Mouse (Mus musculus) heart, postnatal 0 days (tissue): Measurements from ENCODE around the gene Lrrc63.

Experiments
- CTCF ChIP-seq: IDR thresholded peaks from 2 replicates; pipeline ENCODE4 v1.5.1; 2016; ENCODE audit warnings: antibody characterized with exemption, control low read depth, low read depth
- EP300 ChIP-seq: IDR thresholded peaks from 2 replicates; pipeline ENCODE4 v1.6.1; 2016; ENCODE audit warnings: antibody characterized with exemption, low read depth

- TF ChIP-seq CTCF (no peak), EP300 (no peak)
Observed at GRCm38 (mm10) chr14:75071091-75071490, 59.6 kb downstream of the Lrrc63 start.
